Mouse (Mus musculus): ENCODE measurements around the gene Ankrd6.
A peak's percentile ranks its signal among the peaks of the same experiment; 100 is the strongest.

Ankrd6 gene

DNA sequence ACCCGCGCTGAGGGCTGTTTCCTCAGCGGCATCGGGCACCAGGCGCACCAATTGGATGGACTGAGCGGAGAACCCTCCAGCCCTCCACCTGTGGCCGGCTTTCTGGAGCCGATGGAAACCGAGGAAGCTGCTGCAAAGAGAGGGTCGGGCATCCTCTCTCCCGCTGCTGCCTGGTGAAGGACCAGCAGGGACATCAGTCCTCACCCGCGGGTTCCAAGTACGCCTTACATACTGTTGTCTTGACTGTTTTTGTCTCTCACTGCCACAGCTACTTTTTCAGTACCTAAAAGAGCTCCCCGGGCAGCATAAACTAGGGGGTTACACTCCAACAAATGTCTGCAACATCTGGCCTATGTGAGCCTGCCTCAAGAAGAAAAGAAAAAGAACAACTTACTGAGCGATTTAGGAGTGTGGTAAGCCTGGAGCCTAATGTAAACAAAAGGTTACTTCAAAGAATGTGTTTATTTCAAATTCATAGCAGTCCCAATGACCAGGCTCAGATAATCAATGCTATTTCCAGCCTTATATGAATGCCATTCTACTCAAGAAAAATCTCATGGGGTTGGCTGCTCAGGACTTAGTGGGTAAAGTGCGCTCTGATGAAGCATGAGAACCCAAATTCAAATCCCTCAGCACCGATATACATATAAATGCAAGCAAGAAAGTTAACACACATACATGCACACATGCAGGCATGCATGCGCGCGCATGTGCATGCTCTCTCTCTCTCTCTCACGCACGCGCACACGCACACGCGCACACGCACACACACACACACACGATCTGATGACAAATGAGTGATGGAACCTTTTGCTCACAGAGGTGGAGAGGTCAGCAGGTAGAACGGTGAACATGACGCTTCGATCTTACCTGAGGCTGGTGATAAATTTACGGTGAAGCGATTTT, 647 bp upstream of the Ankrd6 start:
- peak; percentile 27 for DNase-seq (ENCODE audit: low read depth, low spot score)

DNA sequence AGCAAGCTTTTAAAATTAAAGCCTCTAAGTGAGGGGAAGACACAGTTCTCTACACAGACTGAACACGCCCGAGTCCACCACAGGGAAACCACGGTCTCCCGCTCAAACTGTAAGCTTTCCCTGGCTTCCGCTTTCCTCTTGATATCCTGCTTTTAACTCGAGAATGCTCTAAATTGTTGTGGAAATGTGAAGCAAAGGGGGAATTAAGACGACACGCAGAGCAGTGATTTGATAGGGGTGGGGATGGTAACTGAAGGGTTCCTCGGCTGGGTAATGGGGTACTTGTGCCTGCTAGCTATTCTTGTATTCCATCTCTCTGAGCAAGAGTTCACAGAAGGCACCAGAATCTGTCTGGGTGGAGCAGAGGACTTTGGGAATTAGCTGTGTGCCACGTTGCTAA, 1.9 kb downstream of the Ankrd6 start:
- no peak for DNase-seq (ENCODE audit: low read depth, low spot score)

GRCm38 (mm10) chr4:32947631-32948030, 3.0 kb downstream of the Ankrd6 start:
- DNase-seq (ENCODE audit: low read depth, low spot score), result peak; percentile 47

- DNase-seq (ENCODE audit: low read depth, low spot score), result no peak
These were observed 9.7 kb downstream of the Ankrd6 start for GRCm38 (mm10) chr4:32940984-32941383.

- DNase-seq (ENCODE audit: low read depth, low spot score), result peak; percentile 33
These were observed 10.7 kb downstream of the Ankrd6 start for GRCm38 (mm10) chr4:32939964-32940363.

DNA sequence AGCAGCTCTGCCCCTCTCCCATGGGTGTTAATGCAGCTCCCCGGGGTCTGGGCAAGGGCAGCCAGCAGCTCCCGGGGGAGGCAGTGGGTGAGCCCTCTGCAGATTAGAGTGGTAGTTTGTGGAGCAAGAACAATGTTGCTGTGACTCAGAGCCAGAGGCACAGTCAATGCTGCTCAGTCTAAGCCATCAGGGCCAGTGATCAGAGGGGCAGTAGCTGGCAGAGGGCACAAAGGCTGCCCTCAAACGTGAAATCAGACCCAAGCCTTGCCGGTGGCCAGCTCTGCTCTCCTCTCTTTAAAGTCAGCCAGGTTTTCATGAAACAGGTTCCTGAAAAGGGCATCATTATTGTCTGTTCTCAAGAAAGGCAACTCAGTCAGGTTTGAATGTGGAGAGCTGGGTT, 11.1 kb downstream of the Ankrd6 start:
- DNase-seq (ENCODE audit: low read depth, low spot score), result no peak

GRCm38 (mm10) chr4:32936762-32937341, 13.8 kb downstream of the Ankrd6 start:
- DNase-seq (ENCODE audit: low read depth, low spot score), result peak; percentile 12

GRCm38 (mm10) chr4:32932056-32932455, 18.6 kb downstream of the Ankrd6 start:
- no peak for DNase-seq (ENCODE audit: low read depth, low spot score)

DNA sequence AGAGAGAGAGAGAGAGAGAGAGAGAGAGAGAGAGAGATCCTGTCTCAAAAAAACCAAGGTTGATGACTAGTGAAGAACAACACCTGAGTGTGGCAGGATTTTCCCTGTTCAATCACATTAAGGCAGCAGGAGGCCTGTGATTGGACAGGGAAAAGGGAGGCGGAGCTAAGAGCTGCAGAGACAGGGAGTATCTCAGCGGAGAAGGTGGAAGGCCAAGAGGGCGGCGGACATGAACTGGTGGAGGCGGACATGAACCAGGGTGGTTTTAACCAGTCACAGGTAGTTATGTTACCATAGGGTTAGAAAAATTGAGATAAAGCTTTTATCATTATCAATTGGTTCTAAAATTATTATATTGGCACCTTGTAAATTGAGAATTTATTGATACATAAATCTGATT, 20.9 kb downstream of the Ankrd6 start:
- DNase-seq (ENCODE audit: low read depth, low spot score), result no peak

- DNase-seq (ENCODE audit: low read depth, low spot score), result no peak
These were observed 21.8 kb downstream of the Ankrd6 start for GRCm38 (mm10) chr4:32928692-32929448.

DNA sequence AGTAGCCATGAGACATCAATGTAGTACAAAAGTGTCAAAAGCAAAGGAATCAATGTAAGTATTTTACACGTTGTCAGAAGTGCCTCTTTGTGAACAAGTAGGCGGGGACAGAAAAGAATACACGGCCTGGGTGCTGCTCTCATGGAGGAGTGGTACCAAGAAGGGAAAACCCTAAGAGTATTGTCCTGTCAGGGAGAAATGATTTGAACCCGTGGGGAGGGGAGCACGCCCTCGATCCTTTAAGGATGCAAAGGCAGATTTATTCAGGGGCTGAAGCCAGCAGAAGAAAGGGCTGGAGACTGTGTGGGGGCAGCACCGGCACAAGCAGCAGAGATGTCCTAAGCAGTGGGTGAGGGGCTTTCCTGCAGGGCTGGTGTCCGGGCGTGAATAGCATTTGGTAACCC, 26.7 kb downstream of the Ankrd6 start:
- DNase-seq (ENCODE audit: low read depth, low spot score), result no peak

DNA sequence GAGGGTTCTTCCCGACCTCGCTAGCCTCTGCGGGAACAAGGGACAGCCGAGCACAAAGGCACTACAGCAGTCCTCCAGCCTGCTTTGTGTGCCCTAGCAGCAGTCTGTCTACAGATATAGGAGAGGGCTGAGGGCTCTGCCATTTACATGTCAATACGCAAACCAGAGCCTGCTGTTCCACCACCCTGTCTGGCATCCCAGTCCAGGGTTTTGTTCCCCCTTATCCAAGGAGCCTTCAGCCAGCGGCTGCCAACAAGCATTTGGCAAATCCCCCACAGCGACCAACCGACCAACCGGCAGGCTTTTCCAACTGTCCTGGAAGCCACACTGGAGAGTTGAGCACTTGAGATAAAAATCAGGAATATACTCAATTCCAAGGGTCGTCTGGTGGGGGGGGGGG, 27.2 kb downstream of the Ankrd6 start:
- no peak for DNase-seq (ENCODE audit: low read depth, low spot score)

DNA sequence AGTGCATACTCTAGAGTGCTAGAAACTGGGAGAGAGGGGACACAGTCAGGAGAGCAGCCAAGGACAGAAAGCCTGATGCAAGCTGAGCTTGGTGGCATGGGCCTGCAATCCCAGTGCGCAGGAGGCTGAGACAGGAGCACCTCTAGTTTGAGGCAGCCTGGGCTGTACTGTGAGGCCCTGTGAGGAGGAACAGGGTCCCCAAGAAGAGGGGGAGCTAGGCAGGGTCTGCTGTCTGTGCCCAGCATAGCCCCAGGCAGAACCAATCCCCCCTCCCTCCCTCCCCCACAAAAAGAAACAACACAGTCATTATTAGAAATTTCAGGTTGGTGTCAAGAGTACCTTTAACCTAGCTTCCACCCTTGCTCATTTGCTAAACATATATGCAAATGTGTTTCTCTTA, 27.8 kb downstream of the Ankrd6 start:
- DNase-seq (ENCODE audit: low read depth, low spot score), result no peak

DNA sequence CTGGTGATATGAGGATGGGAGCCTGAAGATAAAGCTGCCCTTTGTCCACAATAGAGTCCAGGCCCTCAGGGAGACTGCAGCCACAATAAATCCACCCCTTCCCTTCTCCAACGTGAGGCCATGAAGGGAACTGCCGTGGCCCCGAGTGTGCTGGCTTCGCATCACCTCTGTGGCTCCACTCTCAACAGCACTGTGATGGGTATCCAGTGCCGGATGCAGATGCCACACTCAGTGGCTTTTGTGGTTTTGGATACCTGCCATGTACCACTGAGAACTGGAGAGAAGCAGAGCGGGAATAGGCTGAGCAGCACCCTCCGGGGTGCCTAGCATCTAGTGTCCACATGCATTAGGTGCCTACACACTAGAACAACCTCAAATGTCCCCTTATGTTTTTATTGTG, 29.8 kb downstream of the Ankrd6 start:
- no peak for DNase-seq (ENCODE audit: low read depth, low spot score)

DNA sequence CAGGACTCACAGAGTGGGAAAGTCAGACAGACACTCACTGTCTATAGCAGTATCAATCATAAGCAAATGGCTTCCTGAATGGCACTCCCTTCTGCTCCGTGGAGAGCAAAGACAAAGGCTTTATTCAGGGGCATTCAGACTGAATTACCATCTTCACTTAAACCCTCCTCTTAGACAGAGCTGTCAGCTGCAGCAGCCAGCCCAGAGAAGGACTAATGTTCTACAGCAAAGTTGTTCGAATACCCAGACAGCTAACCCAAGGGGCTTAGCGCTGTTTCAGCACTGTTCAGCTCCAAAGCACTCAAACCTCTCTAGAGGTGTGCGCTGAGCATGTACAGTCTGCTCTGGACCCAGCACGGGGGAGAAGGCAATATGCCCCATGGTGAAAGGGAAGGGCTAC, 32.1 kb downstream of the Ankrd6 start:
- DNase-seq (ENCODE audit: low read depth, low spot score), result no peak

DNA sequence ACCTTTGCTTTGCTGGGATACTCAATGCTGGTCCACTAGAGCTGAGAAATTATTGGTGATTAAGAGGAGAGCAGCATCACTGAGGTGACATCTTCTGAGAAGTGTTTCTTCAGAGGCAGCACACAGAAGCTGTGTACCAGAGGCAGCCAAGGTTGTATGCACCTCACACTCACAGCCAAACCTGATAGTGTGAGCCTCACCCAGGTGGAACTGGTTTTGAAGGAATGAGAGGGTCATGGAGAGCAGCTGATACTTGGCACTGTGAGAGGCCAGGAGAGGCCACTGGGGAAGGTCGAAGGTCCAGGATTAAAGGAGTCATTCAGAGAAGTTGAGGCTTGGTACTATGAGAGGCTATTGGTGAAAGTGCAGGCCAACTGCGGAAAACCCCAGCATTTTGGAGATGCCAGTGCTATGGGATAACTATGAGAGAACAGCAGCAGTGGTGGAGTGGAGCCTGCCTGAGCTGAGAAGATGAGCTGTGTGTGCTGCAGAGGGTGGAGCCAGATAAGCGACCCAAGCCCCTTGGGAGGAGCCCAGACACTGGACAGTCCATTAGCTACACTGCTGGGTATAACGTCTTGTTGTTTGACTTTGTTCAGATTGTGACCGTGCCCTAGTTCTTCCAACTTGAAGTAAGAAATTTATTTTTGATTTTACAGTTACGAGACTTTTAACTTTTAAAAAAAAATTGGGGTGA, 33.8 kb downstream of the Ankrd6 start:
- no peak for DNase-seq (ENCODE audit: low read depth, low spot score)

GRCm38 (mm10) chr4:32915928-32916327, 34.7 kb downstream of the Ankrd6 start:
- DNase-seq (ENCODE audit: low read depth, low spot score), result no peak

DNA sequence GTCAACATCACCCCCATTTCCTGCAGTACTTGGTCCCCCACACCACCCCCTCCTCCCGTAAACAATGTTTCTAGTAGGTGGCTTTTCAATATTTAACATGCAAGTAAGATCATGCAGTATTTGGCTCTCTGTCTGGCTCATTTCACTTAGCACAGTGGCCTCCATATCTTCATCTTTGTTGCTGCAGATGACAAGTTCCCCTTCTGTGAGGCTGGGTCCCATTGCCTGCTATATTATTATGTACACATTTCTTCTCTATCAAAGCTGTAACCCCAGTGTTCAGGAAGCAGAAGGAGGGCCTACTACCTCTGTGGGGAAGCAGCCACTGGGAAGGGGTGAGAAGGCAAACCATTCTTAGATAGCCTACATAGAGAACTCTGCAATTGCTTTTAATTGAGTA, 40.6 kb downstream of the Ankrd6 start:
- no peak for DNase-seq (ENCODE audit: low read depth, low spot score)

GRCm38 (mm10) chr4:32909241-32909979, 41.2 kb downstream of the Ankrd6 start:
- no peak for DNase-seq (ENCODE audit: low read depth, low spot score)

DNA sequence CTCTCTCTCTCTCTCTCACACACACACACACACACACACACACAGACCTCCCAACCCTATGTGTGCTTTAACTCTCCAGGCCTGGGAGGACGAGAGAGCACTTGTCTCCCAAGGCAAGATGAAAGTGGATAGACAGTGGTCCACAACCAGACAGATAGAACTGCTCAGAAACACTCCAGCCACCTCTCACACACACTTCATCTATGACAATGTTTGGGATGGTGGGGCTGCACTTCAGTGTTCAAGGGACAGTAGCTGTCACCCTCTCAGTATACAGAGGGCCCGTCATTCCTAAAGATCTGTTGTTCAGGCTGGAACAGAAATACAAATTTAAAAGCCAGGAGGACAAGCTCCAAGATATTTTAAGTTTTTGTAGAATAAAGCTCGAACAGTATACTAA, 43.0 kb downstream of the Ankrd6 start:
- no peak for DNase-seq (ENCODE audit: low read depth, low spot score)

DNA sequence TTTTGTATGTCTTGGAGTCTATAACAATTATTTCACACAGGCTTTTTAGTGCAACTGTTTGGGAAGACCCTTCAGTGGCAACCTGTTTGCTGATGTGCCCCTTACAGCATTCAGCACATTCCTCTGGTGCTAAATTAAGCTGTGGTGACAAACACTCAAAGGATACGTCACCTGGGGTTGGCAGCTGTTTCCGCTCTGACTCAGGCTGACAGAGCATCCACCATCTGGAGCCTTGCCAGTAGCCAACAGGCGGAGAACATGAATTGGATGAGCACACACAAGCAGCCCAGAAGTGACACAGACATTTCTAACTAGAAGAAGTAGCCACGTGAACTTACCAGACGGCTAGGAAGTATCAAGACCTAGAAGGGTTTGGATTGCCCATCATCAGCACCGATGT, 44.0 kb downstream of the Ankrd6 start:
- DNase-seq (ENCODE audit: low read depth, low spot score), result no peak
